Mouse (Mus musculus) neural tube, embryonic 14.5 days (tissue): ENCODE results near the gene Fam186a. TPM values are rescaled to one million over a fixed set of nuclear protein-coding genes. Genes with fewer than 3 reads are reported as not detected.
"Not testable (repeated sequence)": the region's sequence is repeated elsewhere in the genome, so short reads cannot be mapped to it uniquely, and the experiment has no call there.

Experiments
- ATAC-seq: fragments of 200-750 bp; cut with Nextera tagmentation; 2 replicates; pipeline ENCODE4 v1.8.0; 2017; ENCODE audit warnings: low read depth, mild to moderate bottlenecking, moderate TSS enrichment, moderate library complexity
- H3K27ac ChIP-seq: fragments of 300-500 bp; sonication (generic); 2 replicates; pipeline ENCODE4 v1.5.1; 2014; ENCODE audit warnings: low read depth, mild to moderate bottlenecking, control low read depth, low read length, moderate library complexity, mixed read lengths
- H3K27me3 ChIP-seq: fragments of 300-500 bp; sonication (generic); 2 replicates; pipeline ENCODE4 v1.6.1; 2014; ENCODE audit warnings: low read length; ENCODE audit not compliant: control insufficient read depth, insufficient read depth
- H3K36me3 ChIP-seq: fragments of 300-500 bp; sonication (generic); 2 replicates; pipeline ENCODE4 v1.6.1; 2014; ENCODE audit warnings: low read length, mixed read lengths; ENCODE audit not compliant: control insufficient read depth, insufficient read depth
- H3K4me1 ChIP-seq: fragments of 300-500 bp; sonication (generic); 2 replicates; pipeline ENCODE4 v1.6.1; 2014; ENCODE audit warnings: low read length; ENCODE audit not compliant: control insufficient read depth, insufficient read depth
- H3K4me2 ChIP-seq: fragments of 300-500 bp; sonication (generic); 2 replicates; pipeline ENCODE4 v1.6.1; 2014; ENCODE audit warnings: mild to moderate bottlenecking, low read depth, low read length, control low read depth
- H3K4me3 ChIP-seq: fragments of 300-500 bp; sonication (generic); 2 replicates; pipeline ENCODE4 v1.5.1; 2014; ENCODE audit warnings: low read depth, low read length, control low read depth, mixed read lengths
- H3K9ac ChIP-seq: fragments of 300-500 bp; sonication (generic); replicated peaks from 2 replicates; pipeline ENCODE4 v1.6.1; 2014; ENCODE audit warnings: low read depth, mild to moderate bottlenecking, control low read depth, low read length, mixed read lengths
- H3K9me3 ChIP-seq: fragments of 300-500 bp; sonication (generic); 2 replicates; pipeline ENCODE4 v1.6.1; 2016; ENCODE audit warnings: low read length; ENCODE audit not compliant: control insufficient read depth
- WGBS: fragments of 180-500 bp; shearing (Covaris S2); extraction: QIAGEN DNeasy Blood & Tissue Kit; methylation state at CpG from one replicate; pipeline ENCODE4 v1.1.7; 2014; 5-methylcytosine and 5-hydroxymethylcytosine counted together
- polyA plus RNA-seq: library from polyadenylated mRNA; unstranded; fragments of >200 nt; fragmentation: Nextera tagmentation; extraction: Ambion mirVana; gene quantifications from 2 replicates; pipeline ENCODE4 v1.2.1, GENCODE M21; 2014

Fam186a gene
- polyA plus RNA-seq, 1 experiment from 2014 or later = 0.11 TPM

DNA sequence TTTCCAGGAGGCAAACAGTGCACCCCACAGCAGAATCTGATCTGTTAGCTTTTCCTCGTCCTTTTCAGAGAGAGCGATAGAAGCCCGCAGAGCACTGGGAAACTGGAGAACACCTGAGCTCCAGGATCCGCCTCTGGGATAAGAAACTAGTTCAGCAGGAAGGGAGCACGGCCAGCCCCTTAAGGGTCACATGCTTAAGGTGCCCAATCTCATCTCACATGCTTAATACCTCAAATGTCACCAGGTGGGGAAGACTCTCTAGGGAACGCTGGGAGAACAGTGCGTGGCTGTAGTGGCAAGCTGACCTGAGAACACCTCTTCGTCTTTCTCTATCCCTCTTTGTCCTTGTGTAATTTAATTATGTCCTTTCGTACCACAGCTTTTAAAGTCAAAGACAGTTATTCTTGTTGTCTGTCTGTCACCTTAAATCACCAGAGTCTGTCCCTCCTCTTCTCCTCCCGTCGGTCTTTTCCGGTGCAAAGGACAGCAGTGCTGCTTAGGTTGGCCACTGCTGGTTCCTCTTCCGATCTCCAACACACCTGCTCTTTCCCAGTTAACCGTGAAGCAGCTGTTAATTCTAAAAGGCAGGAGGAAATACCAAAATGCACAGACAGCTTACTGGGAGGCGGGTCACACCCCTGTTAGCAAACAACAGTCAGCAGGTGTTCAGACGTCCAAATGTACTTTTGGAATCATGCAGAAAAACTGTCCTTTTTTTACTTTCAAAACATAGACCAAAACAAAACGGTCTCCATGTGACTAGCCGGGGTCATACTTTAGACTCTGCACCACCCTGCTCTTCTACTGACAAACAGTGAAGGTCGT, 76.2 kb downstream of the Fam186a start:
- no peaks in the 10 kb centered on the region for H3K27me3 ChIP-seq
- no peaks in the 10 kb centered on the region for H3K9me3 ChIP-seq
- no peak for ATAC-seq
- no peak overlapping the region for H3K9ac ChIP-seq
- no peak overlapping the region for H3K27ac ChIP-seq
- 41% methylated on average over 19 of the region's 19 CpGs for WGBS
- H3K4me2 ChIP-seq = no peak overlapping the region
- H3K36me3 ChIP-seq = no peaks in the 10 kb centered on the region
- no peaks in the 10 kb centered on the region for H3K4me1 ChIP-seq
- H3K4me3 ChIP-seq = no peak overlapping the region

DNA sequence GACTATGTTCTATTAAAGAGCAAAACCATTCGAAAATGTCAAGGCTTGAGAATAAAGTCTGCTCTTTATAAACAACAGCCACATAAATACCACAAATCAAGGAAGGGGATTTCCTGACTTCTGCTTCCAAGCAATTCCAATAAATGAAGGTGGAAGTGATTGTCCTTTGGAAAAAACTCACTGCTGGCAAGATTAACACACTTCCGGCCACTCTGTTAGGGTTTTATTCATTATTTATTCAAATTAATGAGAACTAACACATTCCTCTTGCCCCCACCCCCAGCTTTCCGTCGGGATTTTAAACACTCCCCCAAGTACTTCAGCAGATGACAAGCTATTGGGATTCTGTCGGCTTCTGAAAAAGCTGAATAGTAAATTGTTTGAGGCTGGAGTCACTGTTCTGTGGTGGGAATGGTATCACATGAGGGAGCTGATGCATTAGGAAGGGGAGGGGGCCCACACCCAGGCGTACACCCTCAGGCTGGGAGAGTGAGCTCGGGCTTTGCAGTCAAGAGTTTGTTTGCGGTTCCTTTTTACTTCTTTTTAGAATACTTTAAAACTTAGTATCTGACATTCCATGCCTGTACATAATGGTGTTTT, 77.5 kb downstream of the Fam186a start:
- no peak overlapping the region for H3K27ac ChIP-seq
- no peak overlapping the region for H3K9ac ChIP-seq
- H3K27me3 ChIP-seq = no peaks in the 10 kb centered on the region
- no peaks in the 10 kb centered on the region for H3K4me1 ChIP-seq
- no peak overlapping the region for H3K4me3 ChIP-seq
- WGBS = 44% methylated on average over 8 of the region's 8 CpGs
- no peaks in the 10 kb centered on the region for H3K9me3 ChIP-seq
- no peak for ATAC-seq
- H3K4me2 ChIP-seq = no peak overlapping the region
- no peaks in the 10 kb centered on the region for H3K36me3 ChIP-seq

DNA sequence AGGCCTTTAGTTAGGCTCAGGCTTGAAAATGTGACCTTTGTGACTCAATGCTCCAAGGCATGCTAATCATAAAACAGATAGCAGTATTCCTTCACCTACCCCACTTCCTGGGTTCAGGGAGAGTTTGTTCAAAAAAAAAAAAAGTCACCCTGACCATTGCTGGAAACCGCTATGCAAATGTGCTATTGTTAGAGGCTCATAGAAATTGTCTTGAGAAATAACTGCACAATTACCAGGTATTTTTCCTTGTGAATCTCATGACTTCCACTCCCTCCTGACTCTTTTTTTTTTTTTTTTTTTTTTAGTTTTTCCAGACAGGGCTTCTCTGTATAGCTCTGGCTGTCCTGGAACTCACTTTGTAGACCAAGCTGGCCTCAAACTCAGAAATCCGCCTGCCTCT, 79.7 kb downstream of the Fam186a start:
- 96% methylated on average over 2 of the region's 2 CpGs for WGBS
- H3K9ac ChIP-seq = not testable (repeated sequence)

DNA sequence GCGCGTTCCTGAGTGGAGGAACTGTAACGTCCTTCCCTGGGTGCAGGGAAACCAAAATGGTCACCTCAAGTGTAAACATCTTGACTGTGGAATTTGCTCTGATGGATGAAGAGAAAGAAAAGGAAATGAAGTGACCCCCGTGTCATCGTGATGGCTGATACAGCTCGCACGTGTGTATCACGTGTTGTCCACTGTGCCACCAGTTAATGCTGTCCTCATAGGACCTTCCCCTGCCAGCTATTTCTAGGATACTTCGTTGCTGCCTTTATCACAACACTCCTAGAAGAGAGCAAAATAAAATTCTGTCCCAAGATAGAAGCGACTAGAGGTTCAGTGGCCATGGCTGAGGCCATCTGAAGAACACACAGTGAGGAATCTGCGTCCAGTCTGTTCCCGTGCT, 82.8 kb downstream of the Fam186a start:
- no peak for ATAC-seq
- H3K9ac ChIP-seq = no peak overlapping the region
- H3K27me3 ChIP-seq = no peaks in the 10 kb centered on the region
- no peak overlapping the region for H3K27ac ChIP-seq
- no peak overlapping the region for H3K4me3 ChIP-seq
- no peak overlapping the region for H3K4me2 ChIP-seq
- H3K9me3 ChIP-seq = no peaks in the 10 kb centered on the region
- H3K4me1 ChIP-seq = no peaks in the 10 kb centered on the region
- 93% methylated on average over 12 of the region's 12 CpGs for WGBS
- no peaks in the 10 kb centered on the region for H3K36me3 ChIP-seq

More for the DNA sequence above, 79.7 kb downstream of the Fam186a start:
- H3K9me3 ChIP-seq, H3K4me2 ChIP-seq, H3K27ac ChIP-seq, H3K4me1 ChIP-seq, ATAC-seq, H3K36me3 ChIP-seq, H3K4me3 ChIP-seq, H3K27me3 ChIP-seq: not testable (repeated sequence)

DNA sequence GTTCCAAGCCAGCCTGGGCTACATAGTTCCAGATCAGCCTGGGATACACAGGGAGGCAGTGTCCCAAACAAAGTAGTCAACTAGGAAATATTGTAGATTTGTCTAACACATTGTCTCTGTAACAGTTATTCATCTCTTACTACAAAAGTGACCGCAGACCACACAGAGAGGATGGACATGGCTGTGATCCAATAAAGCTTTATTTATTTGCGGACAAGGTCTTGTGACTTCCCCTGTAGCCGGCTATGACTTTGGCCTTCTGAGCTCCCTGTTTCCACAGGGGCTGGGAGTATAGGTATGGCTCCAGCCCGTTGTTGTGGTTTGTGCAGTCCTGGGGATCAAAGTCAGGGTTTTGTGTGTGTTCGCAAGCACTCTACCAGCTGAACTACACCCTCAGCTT, 88.3 kb downstream of the Fam186a start:
- H3K9ac ChIP-seq = no peak overlapping the region
- no peak for ATAC-seq
- H3K4me2 ChIP-seq = no peak overlapping the region
- no peaks in the 10 kb centered on the region for H3K27me3 ChIP-seq
- H3K9me3 ChIP-seq = no peaks in the 10 kb centered on the region
- no peaks in the 10 kb centered on the region for H3K36me3 ChIP-seq
- 89% methylated on average over 5 of the region's 5 CpGs for WGBS
- no peak overlapping the region for H3K27ac ChIP-seq
- no peak overlapping the region for H3K4me3 ChIP-seq
- peaks cover 13% of the 10 kb centered on the region for H3K4me1 ChIP-seq

DNA sequence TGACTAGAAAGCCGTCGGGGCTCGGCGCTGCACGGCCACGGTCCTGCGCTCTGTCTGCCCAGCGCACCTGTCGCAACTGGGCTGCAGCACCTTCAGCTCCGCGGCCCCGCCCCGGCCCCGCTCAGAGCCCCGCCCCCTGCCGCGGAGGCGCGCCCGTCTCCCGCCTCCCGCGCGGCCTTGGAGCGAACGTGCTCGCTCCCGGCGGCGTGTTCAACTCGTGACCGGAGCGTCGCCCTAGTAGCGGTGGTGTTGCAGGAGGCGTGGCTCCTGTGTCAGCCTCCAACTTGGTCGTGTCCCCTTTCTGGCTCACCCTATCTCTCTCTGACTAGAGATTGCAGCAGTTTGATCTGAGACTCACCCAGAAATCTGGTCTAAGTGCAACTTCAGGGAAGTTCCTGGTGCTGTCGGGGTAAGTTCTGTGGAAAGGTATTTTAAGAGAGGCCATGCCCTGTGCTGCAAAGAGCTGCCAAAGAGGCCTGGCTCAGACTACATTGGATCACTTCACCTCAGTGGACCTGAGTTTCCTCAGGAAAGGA, 91.5 kb downstream of the Fam186a start, which contains the start of gene Lima1:
Gene Lima1, minus strand, starts transcription at position 123 of the 536 bp plus-strand sequence.
- no peaks in the 10 kb centered on the region for H3K36me3 ChIP-seq
- 0 out of 2 replicates have a peak within 1 kb of the TSS, but pooled peaks have one; percentile 10 for H3K27ac ChIP-seq
- under 1% methylated on average over 33 of the region's 38 CpGs for WGBS
- H3K27me3 ChIP-seq = no peaks in the 10 kb centered on the region
- H3K4me1 ChIP-seq = peaks cover 13% of the 10 kb centered on the region
- peak within 1 kb of the TSS; percentile 75 for H3K4me3 ChIP-seq
- H3K4me2 ChIP-seq = peak within 1 kb of the TSS; percentile 92
- peak within 1 kb of the TSS; percentile 70 for H3K9ac ChIP-seq
- no peaks in the 10 kb centered on the region for H3K9me3 ChIP-seq
- peak; percentile 94 for ATAC-seq

DNA sequence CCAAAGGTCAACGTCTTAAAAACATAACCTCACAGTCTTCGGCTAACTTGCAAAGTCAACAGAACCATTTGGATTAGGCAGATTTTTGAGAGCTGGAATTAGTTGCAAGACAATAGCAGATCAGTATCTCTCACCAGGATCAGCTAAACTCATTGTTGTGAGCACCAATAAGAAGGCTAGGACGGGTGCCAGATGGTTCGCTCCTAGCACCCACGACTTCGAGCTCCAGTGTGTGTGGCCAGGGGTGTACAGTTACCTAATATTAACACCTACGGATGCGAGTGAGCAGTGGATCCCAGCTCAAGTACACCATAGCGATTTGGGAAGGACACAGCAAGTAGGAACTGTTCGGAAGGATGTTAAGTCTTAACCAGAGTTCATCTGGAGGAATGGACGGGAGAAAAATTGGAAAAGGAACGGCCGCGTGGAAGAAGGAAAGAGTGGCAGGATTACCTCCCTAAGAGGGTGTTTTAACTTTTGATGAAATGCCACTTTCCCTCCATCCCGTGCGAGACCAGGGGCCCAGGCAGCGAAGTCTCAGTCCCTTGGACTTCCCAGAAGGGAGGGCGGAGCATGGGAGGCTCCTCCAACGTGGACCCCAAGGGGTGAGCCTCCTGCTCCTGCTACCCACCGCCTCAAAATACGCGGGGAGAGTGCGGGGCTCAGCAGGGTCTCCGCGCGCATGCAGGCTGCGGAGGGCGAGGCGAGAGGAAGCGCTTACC, 92.1 kb downstream of the Fam186a start:
- Histone ChIP-seq H3K36me3 (no peaks in the 10 kb centered on the region), H3K27ac (0 out of 2 replicates have a peak overlapping the region, but pooled peaks have one; percentile 10), H3K4me2 (peak overlapping the region; percentile 92), H3K4me1 (peaks cover 13% of the 10 kb centered on the region), H3K9me3 (no peaks in the 10 kb centered on the region), H3K9ac (peak overlapping the region; percentile 70), H3K27me3 (no peaks in the 10 kb centered on the region), H3K4me3 (peak overlapping the region; percentile 75)
- 6% methylated on average over 30 of the region's 30 CpGs for WGBS
- ATAC-seq = peak; percentile 73

DNA sequence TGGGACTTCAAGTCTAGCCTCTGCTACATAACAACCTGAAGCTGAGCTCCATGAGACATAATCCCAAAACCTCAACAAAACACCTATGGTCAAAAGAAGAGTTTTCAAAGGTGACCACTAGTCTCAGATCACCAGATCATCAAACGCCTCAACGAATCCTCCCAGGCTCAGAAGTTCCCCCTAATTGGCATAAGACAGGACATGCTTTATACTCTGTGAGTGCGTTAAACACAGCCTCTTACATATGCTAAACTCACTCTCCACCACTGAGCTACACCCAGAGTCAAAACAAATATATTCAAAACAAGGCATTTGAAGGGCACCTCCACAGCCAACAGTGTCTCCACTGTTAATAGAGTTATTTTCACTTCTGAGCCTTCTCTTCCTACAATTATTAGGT, 94.3 kb downstream of the Fam186a start:
- no peak for ATAC-seq
- Histone ChIP-seq H3K4me3 (no peak overlapping the region), H3K27me3 (no peaks in the 10 kb centered on the region), H3K4me1 (peaks cover 13% of the 10 kb centered on the region), H3K36me3 (no peaks in the 10 kb centered on the region), H3K9ac (no peak overlapping the region), H3K4me2 (no peak overlapping the region), H3K27ac (no peak overlapping the region), H3K9me3 (no peaks in the 10 kb centered on the region)
- WGBS = 73% methylated on average over 3 of the region's 3 CpGs
